Mouse (Mus musculus): ENCODE measurements around the gene Lrrfip1.

- TF ChIP-seq POLR2A (IDR thresholded peaks at IDR 0.05; ENCODE audit: borderline replicate concordance, control insufficient read depth, low read depth, low read length) (no peak), CTCF (IDR thresholded peaks at IDR 0.05; ENCODE audit: control insufficient read depth, insufficient read depth, low read length) (no peak)
Observed at GRCm38 (mm10) chr1:91054815-91055214, 56.3 kb downstream of the Lrrfip1 start.

Measured in bone marrow, adult 2 months (tissue).